Mouse (Mus musculus) hindbrain, postnatal 0 days (tissue): ENCODE data around the gene Supt6. TPM values are rescaled to one million over a fixed set of nuclear protein-coding genes. Genes with fewer than 3 reads are reported as not detected.
A peak's percentile ranks its signal among the peaks of the same experiment; 100 is the strongest.

Source experiments
- ATAC-seq: fragments of 200-750 bp; cut with Nextera tagmentation; 2 replicates; pipeline ENCODE4 v1.8.0; 2017; ENCODE audit warnings: mild to moderate bottlenecking, moderate TSS enrichment, moderate library complexity
- DNase-seq: peaks from one replicate; pipeline ENCODE4 v3.0.0-alpha.2; 2015; ENCODE audit warnings: low spot score
- H3K27ac ChIP-seq: fragments of 300-500 bp; sonication (generic); 2 replicates; pipeline ENCODE4 v1.5.1; 2014; ENCODE audit warnings: mild to moderate bottlenecking
- H3K27me3 ChIP-seq: fragments of 300-500 bp; sonication (generic); 2 replicates; pipeline ENCODE4 v1.6.1; 2014; ENCODE audit warnings: low read length, mixed read lengths; ENCODE audit not compliant: insufficient read depth
- H3K36me3 ChIP-seq: fragments of 300-500 bp; sonication (generic); 2 replicates; pipeline ENCODE4 v1.6.1; 2014; ENCODE audit warnings: low read length, mixed read lengths; ENCODE audit not compliant: insufficient read depth
- H3K4me1 ChIP-seq: fragments of 300-500 bp; sonication (generic); 2 replicates; pipeline ENCODE4 v1.6.1; 2014; ENCODE audit warnings: antibody characterized with exemption, low read length, mixed read lengths; ENCODE audit not compliant: insufficient read depth
- H3K4me2 ChIP-seq: fragments of 300-500 bp; sonication (generic); 2 replicates; pipeline ENCODE4 v1.6.1; 2014; ENCODE audit warnings: low read depth, mild to moderate bottlenecking, low read length, moderate library complexity, mixed read lengths
- H3K4me3 ChIP-seq: fragments of 300-500 bp; sonication (generic); 2 replicates; pipeline ENCODE4 v1.5.1; 2014; ENCODE audit warnings: low read length
- H3K9ac ChIP-seq: fragments of 300-500 bp; sonication (generic); replicated peaks from 2 replicates; pipeline ENCODE4 v1.6.1; 2014; ENCODE audit warnings: mild to moderate bottlenecking, low read length, moderate library complexity, mixed read lengths
- H3K9me3 ChIP-seq: fragments of 300-500 bp; sonication (generic); 2 replicates; pipeline ENCODE4 v1.6.1; 2016; ENCODE audit warnings: low read length, mixed read lengths
- CTCF ChIP-seq: IDR thresholded peaks from 2 replicates; pipeline ENCODE4 v1.5.1; 2016; ENCODE audit warnings: antibody characterized with exemption, control low read depth, low read depth
- WGBS: fragments of 180-500 bp; shearing (Covaris S2); extraction: QIAGEN DNeasy Blood & Tissue Kit; methylation state at CpG from one replicate; pipeline ENCODE4 v1.1.7; 2014; 5-methylcytosine and 5-hydroxymethylcytosine counted together
- microRNA-seq, 2 experiments: library from miRNA; unstranded; fragments of <30 nt; microRNA quantifications; one replicate each; pipeline ENCODE4; 2016
- polyA plus RNA-seq: library from polyadenylated mRNA; unstranded; fragments of >200 nt; fragmentation: Nextera tagmentation; extraction: Ambion mirVana; gene quantifications from 2 replicates; pipeline ENCODE4 v1.2.1, GENCODE M21; 2015
- total RNA-seq: library from RNA; depleted of rRNA; stranded (reverse); fragments of >200 nt; gene quantifications from 2 replicates; pipeline ENCODE4 v1.2.3, GENCODE M21; 2014; rRNA removed

Supt6 gene
- total and polyA plus RNA-seq, 2 experiments from 2014 or later: 19.0 to 36.0 TPM

DNA sequence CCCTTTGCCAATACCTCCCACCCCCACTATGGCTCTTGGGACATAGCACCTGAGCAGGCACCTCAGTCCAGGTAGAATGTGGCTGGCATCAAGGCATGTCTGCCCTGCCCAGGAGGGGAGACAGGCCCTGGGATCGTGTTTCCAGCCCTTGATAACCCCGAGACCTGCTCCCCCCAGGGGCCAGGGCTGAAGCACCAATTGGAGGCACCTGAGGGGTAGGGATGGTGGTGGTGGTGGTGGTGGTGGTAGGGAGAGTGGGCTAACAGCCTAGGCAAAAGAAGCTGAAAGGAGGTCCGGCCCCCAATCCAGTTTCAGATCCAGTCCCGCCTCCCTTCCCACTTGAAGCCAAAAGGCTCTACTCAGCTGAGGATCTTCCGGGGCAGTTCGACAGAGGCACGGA, 86.2 kb downstream of the Supt6 start:
- no peaks in the 10 kb centered on the region for H3K27me3 ChIP-seq
- no peak overlapping the region for H3K27ac ChIP-seq
- H3K4me2 ChIP-seq: no peak overlapping the region
- no peak overlapping the region for H3K4me3 ChIP-seq
- DNase-seq (no peak), ATAC-seq (no peak)
- no peaks in the 10 kb centered on the region for H3K9me3 ChIP-seq
- TF ChIP-seq CTCF: no peak
- no peak overlapping the region for H3K9ac ChIP-seq
- WGBS: 78% methylated on average over 7 of the region's 7 CpGs
- peaks cover 48% of the 10 kb centered on the region for H3K36me3 ChIP-seq
- H3K4me1 ChIP-seq: peaks cover 14% of the 10 kb centered on the region

GRCm38 (mm10) chr11:78159096-78159495, 86.7 kb downstream of the Supt6 start:
- Histone ChIP-seq H3K4me3 (no peak overlapping the region), H3K9ac (no peak overlapping the region), H3K27ac (no peak overlapping the region), H3K27me3 (no peaks in the 10 kb centered on the region), H3K36me3 (peaks cover 53% of the 10 kb centered on the region), H3K9me3 (no peaks in the 10 kb centered on the region), H3K4me1 (peaks cover 16% of the 10 kb centered on the region), H3K4me2 (no peak overlapping the region)
- peak; percentile 99 for TF ChIP-seq CTCF
- peak; percentile 92 for DNase-seq
- ATAC-seq: peak; percentile 63
- WGBS: 29% methylated on average over 2 of the region's 2 CpGs

Small RNA genes within 50 kb of the gene (microRNA-seq; reads per million reads assigned to microRNA genes)
- 0.35 to 0.36 reads per million in 2 experiments for gene Mir7653

Other genes with a start within 250 kb of the Supt6 start
- gene Dhrs13, start 213.7 kb downstream of the Supt6 start, total RNA-seq: 63.8 and 69.6 TPM in 2 replicates
- gene Dhrs13, start 213.7 kb downstream of the Supt6 start, polyA plus RNA-seq: 48.2 and 52.8 TPM in 2 replicates
- gene Flot2, start 208.1 kb downstream of the Supt6 start, total RNA-seq: 107 and 108 TPM in 2 replicates
- 121 and 123 TPM in 2 replicates for gene Flot2, start 208.1 kb downstream of the Supt6 start, polyA plus RNA-seq
- 38.4 and 40.3 TPM in 2 replicates for gene Eral1, start 165.6 kb downstream of the Supt6 start, total RNA-seq
- 25.7 and 26.9 TPM in 2 replicates for gene Eral1, start 165.6 kb downstream of the Supt6 start, polyA plus RNA-seq
- gene Fam222b, start 151.3 kb downstream of the Supt6 start, total RNA-seq: 27.6 and 32.6 TPM in 2 replicates
- 22.6 and 22.9 TPM in 2 replicates for gene Fam222b, start 151.3 kb downstream of the Supt6 start, polyA plus RNA-seq
- 124 and 130 TPM in 2 replicates for gene Traf4, start 80.4 kb downstream of the Supt6 start, total RNA-seq
- 79.5 and 88.7 TPM in 2 replicates for gene Traf4, start 80.4 kb downstream of the Supt6 start, polyA plus RNA-seq
- 7.6 and 11.8 TPM in 2 replicates for gene Nek8, start 69.3 kb downstream of the Supt6 start, total RNA-seq
- gene Nek8, start 69.3 kb downstream of the Supt6 start, polyA plus RNA-seq: 7.3 and 7.7 TPM in 2 replicates
- gene Tlcd1, start 69.3 kb downstream of the Supt6 start, total RNA-seq: 37.5 and 46.1 TPM in 2 replicates
- 36.8 and 42.6 TPM in 2 replicates for gene Tlcd1, start 69.3 kb downstream of the Supt6 start, polyA plus RNA-seq
- 418 and 469 TPM in 2 replicates for gene Rpl23a, start 62.4 kb downstream of the Supt6 start, total RNA-seq
- gene Rpl23a, start 62.4 kb downstream of the Supt6 start, polyA plus RNA-seq: 906 and 915 TPM in 2 replicates
- 85.6 and 96.4 TPM in 2 replicates for gene Rab34, start 57.6 kb downstream of the Supt6 start, total RNA-seq
- gene Rab34, start 57.6 kb downstream of the Supt6 start, polyA plus RNA-seq: 63.5 and 76.2 TPM in 2 replicates
- gene Proca1, start 52.6 kb downstream of the Supt6 start, total RNA-seq: 1.9 and 4.9 TPM in 2 replicates
- 5.6 and 5.8 TPM in 2 replicates for gene Proca1, start 52.6 kb downstream of the Supt6 start, polyA plus RNA-seq
- gene Sdf2, start 241 bp downstream of the Supt6 start, total RNA-seq: 77.1 and 112 TPM in 2 replicates
- 107 and 113 TPM in 2 replicates for gene Sdf2, start 241 bp downstream of the Supt6 start, polyA plus RNA-seq
- gene 2610507B11Rik, start 15.8 kb upstream of the Supt6 start, total RNA-seq: 86.2 and 93.6 TPM in 2 replicates
- 78.2 and 79.0 TPM in 2 replicates for gene 2610507B11Rik, start 15.8 kb upstream of the Supt6 start, polyA plus RNA-seq
- 0.10 TPM in 1 of 2 replicates, not detected in the other for gene BC030499, start 44.9 kb upstream of the Supt6 start, total RNA-seq
- 0.15 TPM in 1 of 2 replicates, not detected in the other for gene BC030499, start 44.9 kb upstream of the Supt6 start, polyA plus RNA-seq
- gene Spag5, start 55.5 kb upstream of the Supt6 start, total RNA-seq: 26.7 and 31.4 TPM in 2 replicates
- gene Spag5, start 55.5 kb upstream of the Supt6 start, polyA plus RNA-seq: 9.1 and 9.9 TPM in 2 replicates
- 798 and 822 TPM in 2 replicates for gene Aldoc, start 77.0 kb upstream of the Supt6 start, total RNA-seq
- gene Aldoc, start 77.0 kb upstream of the Supt6 start, polyA plus RNA-seq: 693 and 762 TPM in 2 replicates
- 88.3 and 89.0 TPM in 2 replicates for gene Pigs, start 82.4 kb upstream of the Supt6 start, total RNA-seq
- 105 TPM in 2 replicates for gene Pigs, start 82.4 kb upstream of the Supt6 start, polyA plus RNA-seq
- gene Unc119, start 97.5 kb upstream of the Supt6 start, total RNA-seq: 125 and 154 TPM in 2 replicates
- 76.2 and 82.0 TPM in 2 replicates for gene Unc119, start 97.5 kb upstream of the Supt6 start, polyA plus RNA-seq
- gene Foxn1, start 140.6 kb upstream of the Supt6 start, total RNA-seq: not detected in 2 replicates
- gene Foxn1, start 140.6 kb upstream of the Supt6 start, polyA plus RNA-seq: not detected in 2 replicates
- gene Slc13a2, start 176.2 kb upstream of the Supt6 start, total RNA-seq: 0.10 TPM in 1 of 2 replicates, not detected in the other
- gene Slc13a2, start 176.2 kb upstream of the Supt6 start, polyA plus RNA-seq: not detected in 2 replicates
- gene Slc46a1, start 219.7 kb upstream of the Supt6 start, total RNA-seq: 18.7 and 20.6 TPM in 2 replicates
- gene Slc46a1, start 219.7 kb upstream of the Supt6 start, polyA plus RNA-seq: 19.5 and 21.7 TPM in 2 replicates